Comparison of ENCODE assay signal across 21 mouse cellular contexts in genomic region chr6:39033676-39034075, GRCm38 (mm10).
"Had no signal": no experiment of that assay in that cellular context is flagged by ENCODE, and none has a peak within 500 bp of the region (broad histone marks: within the 10 kb centered on the region; RNA-seq: fewer than 3 reads in every experiment).

No protein-coding gene starts in this region.

- H3K9me3 ChIP-seq: lung, embryonic 15.5 days; megakaryocyte, embryonic 14.5 days; midbrain, embryonic 13.5 days; midbrain, embryonic 15.5 days; neural tube, embryonic 13.5 days; neural tube, embryonic 15.5 days had no signal

- H3K27ac ChIP-seq: lung, embryonic 15.5 days; macrophage; midbrain, embryonic 13.5 days; midbrain, embryonic 15.5 days; neural tube, embryonic 13.5 days; neural tube, embryonic 15.5 days had no signal

- H3K4me3 ChIP-seq: lung, embryonic 15.5 days; megakaryocyte, embryonic 14.5 days; midbrain, embryonic 13.5 days; midbrain, embryonic 15.5 days; neural tube, embryonic 13.5 days; neural tube, embryonic 15.5 days had no signal

- DNase-seq: liver, postnatal 0 days; lung, adult 2 months; lung, postnatal 14 days; lung, postnatal 36 days; retina, postnatal 1 day; right cerebral cortex, adult 18-20 months; right cerebral cortex, postnatal 25 days; right cerebral cortex, postnatal 4 days; spleen, adult 18-20 months; thymus, adult 18-20 months; thymus, postnatal 14 days; thymus, postnatal 36 days had no signal

- H3K9ac ChIP-seq: liver, postnatal 0 days; lung, embryonic 15.5 days; midbrain, embryonic 13.5 days; midbrain, embryonic 15.5 days; neural tube, embryonic 13.5 days; neural tube, embryonic 15.5 days had no signal

- H3K27me3 ChIP-seq: lung, embryonic 15.5 days; megakaryocyte, embryonic 14.5 days; midbrain, embryonic 13.5 days; midbrain, embryonic 15.5 days; neural tube, embryonic 13.5 days; neural tube, embryonic 15.5 days had no signal

- ATAC-seq: liver, postnatal 0 days; lung, postnatal 0 days; midbrain, embryonic 13.5 days; midbrain, embryonic 15.5 days had no signal

- H3K4me1 ChIP-seq: lung, embryonic 15.5 days; midbrain, embryonic 15.5 days; neural tube, embryonic 13.5 days had no signal

- H3K4me2 ChIP-seq: lung, embryonic 15.5 days; midbrain, embryonic 11.5 days; midbrain, embryonic 13.5 days; midbrain, embryonic 15.5 days; neural tube, embryonic 13.5 days; neural tube, embryonic 15.5 days had no signal

- H3K36me3 ChIP-seq: lung, embryonic 15.5 days; midbrain, embryonic 13.5 days; midbrain, embryonic 15.5 days; neural tube, embryonic 13.5 days; neural tube, embryonic 15.5 days had no signal
